Mouse (Mus musculus) lung, postnatal 25 days (tissue): Measurements from ENCODE around the gene Klhl33.

Experiments
- DNase-seq: peaks from one replicate; pipeline ENCODE4 v3.0.0; 2022; ENCODE audit warnings: low spot score

Gene Klhl33

DNA sequence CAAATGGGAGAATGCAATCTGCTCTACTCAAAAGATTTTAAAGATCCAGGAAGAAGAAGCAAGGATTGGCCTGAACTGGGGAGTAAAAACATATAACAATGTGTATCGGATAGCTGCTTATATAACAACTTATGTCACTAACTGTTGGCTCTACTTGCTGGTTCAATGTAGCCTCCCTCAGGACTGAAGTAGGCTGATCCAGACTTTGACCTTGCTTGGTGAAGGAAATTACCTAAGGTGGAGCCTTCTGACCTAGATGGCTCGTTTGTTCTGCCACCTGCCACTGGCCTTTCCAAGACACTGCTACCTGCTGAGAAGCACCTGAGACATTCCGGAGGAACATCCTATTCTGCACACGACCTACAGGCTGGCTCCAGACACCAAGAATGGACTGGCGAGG is 41.5 kb downstream of the Klhl33 start:
- no peak for DNase-seq
